Mouse (Mus musculus) G1E (cell line): ENCODE measurements at regions not wholly inside any gene's neighbourhood (a gene's known extent, or its start where the extent isn't known, plus 50 kb on each side); places are given as distances from the start of the nearest gene placed in this dataset.

Experiments used
- CTCF ChIP-seq: IDR thresholded peaks from 2 replicates; pipeline ENCODE4 v1.5.1; 2012; ENCODE audit warnings: low read depth, low read length, inconsistent platforms, mixed read lengths
- GATA1 ChIP-seq: IDR thresholded peaks from 2 replicates; pipeline ENCODE4 v1.6.1; 2012; ENCODE audit warnings: borderline replicate concordance, low read length, inconsistent platforms, mixed read lengths
- GATA2 ChIP-seq: IDR thresholded peaks from 2 replicates; pipeline ENCODE4 v1.6.1; 2012; ENCODE audit warnings: low read depth, low read length, inconsistent platforms, borderline replicate concordance
- POLR2AphosphoS5 ChIP-seq: IDR thresholded peaks from 2 replicates; pipeline ENCODE4 v1.6.1; 2012; ENCODE audit warnings: low read depth, low read length, inconsistent platforms; ENCODE audit not compliant: insufficient replicate concordance
- TAL1 ChIP-seq: conservative IDR thresholded peaks from 2 replicates; pipeline ENCODE4 v1.6.1; 2012; ENCODE audit warnings: low read depth, low read length, inconsistent platforms, mixed read lengths

- TF ChIP-seq TAL1 (no peak), CTCF (no peak), GATA1 (no peak), POLR2AphosphoS5 (no peak), GATA2 (no peak)
Observed at GRCm38 (mm10) chr15:41359276-41359675, 1225.1 kb downstream of the 9330182O14Rik start.
